Mouse (Mus musculus) liver, embryonic 11.5 days (tissue): ENCODE measurements around the gene Hdx. TPM values are rescaled to one million over a fixed set of nuclear protein-coding genes. Genes with fewer than 3 reads are reported as not detected.

Experiments used
- ATAC-seq: fragments of 200-750 bp; cut with Nextera tagmentation; replicated peaks from 2 replicates; pipeline ENCODE4 v1.8.0; 2017; ENCODE audit warnings: moderate number of reproducible peaks, mild to moderate bottlenecking, moderate TSS enrichment, moderate library complexity; ENCODE audit not compliant: low FRiP score
- DNase-seq: peaks from one replicate; pipeline ENCODE4 v3.0.0-alpha.2; 2017; ENCODE audit warnings: low spot score
- H3K27ac ChIP-seq: fragments of 300-500 bp; sonication (generic); 2 replicates; pipeline ENCODE4 v1.5.1; 2014; ENCODE audit warnings: mild to moderate bottlenecking, low read depth, low read length, control low read depth
- H3K27me3 ChIP-seq: fragments of 300-500 bp; sonication (generic); replicated peaks from 2 replicates; pipeline ENCODE4 v1.6.1; 2014; ENCODE audit warnings: low read length, mixed read lengths; ENCODE audit not compliant: control insufficient read depth, insufficient read depth
- H3K36me3 ChIP-seq: fragments of 300-500 bp; sonication (generic); 2 replicates; pipeline ENCODE4 v1.6.1; 2014; ENCODE audit warnings: mild to moderate bottlenecking, low read length, moderate library complexity, mixed read lengths; ENCODE audit not compliant: control insufficient read depth, insufficient read depth
- H3K4me1 ChIP-seq: fragments of 300-500 bp; sonication (generic); replicated peaks from 2 replicates; pipeline ENCODE4 v1.6.1; 2014; ENCODE audit warnings: low read length, mixed read lengths; ENCODE audit not compliant: control insufficient read depth, insufficient read depth
- H3K4me2 ChIP-seq: fragments of 300-500 bp; sonication (generic); 2 replicates; pipeline ENCODE4 v1.6.1; 2014; ENCODE audit warnings: mild to moderate bottlenecking, control low read depth, moderate library complexity
- H3K4me3 ChIP-seq: fragments of 300-500 bp; sonication (generic); 2 replicates; pipeline ENCODE4 v1.5.1; 2014; ENCODE audit warnings: low read depth, low read length, control low read depth
- H3K9ac ChIP-seq: fragments of 300-500 bp; sonication (generic); 2 replicates; pipeline ENCODE4 v1.6.1; 2014; ENCODE audit warnings: low read depth, low read length, control low read depth
- H3K9me3 ChIP-seq: fragments of 300-500 bp; sonication (generic); 2 replicates; pipeline ENCODE4 v1.6.1; 2016; ENCODE audit warnings: low read length, inconsistent platforms, mixed read lengths; ENCODE audit not compliant: control insufficient read depth
- WGBS: fragments of 180-500 bp; shearing (Covaris S2); extraction: QIAGEN DNeasy Blood & Tissue Kit; methylation state at CpG from one replicate; pipeline ENCODE4 v1.1.7; 2014; 5-methylcytosine and 5-hydroxymethylcytosine counted together
- polyA plus RNA-seq: library from polyadenylated mRNA; unstranded; fragments of >200 nt; fragmentation: Nextera tagmentation; extraction: Ambion mirVana; gene quantifications from 2 replicates; pipeline ENCODE4 v1.2.1, GENCODE M21; 2014

Gene Hdx
- 0.47 and 0.49 TPM in 2 replicates for polyA plus RNA-seq

- H3K36me3 ChIP-seq, result no peaks in the 10 kb centered on the region
- peak within 1 kb of the TSS; percentile 37; the same call in 1 of the 2 replicates for H3K9ac ChIP-seq
- DNase-seq (peak; percentile 36), ATAC-seq (peak; percentile 66)
- H3K27me3 ChIP-seq, result no peaks in the 10 kb centered on the region
- H3K4me1 ChIP-seq, result no peaks in the 10 kb centered on the region
- no peaks in the 10 kb centered on the region for H3K9me3 ChIP-seq
- H3K27ac ChIP-seq, result no peak within 1 kb of the TSS
- WGBS, result 17% methylated on average over 26 of the region's 26 CpGs
- peak within 1 kb of the TSS; percentile 62 for H3K4me2 ChIP-seq
- H3K4me3 ChIP-seq, result peak within 1 kb of the TSS; percentile 42
Measured at GRCm38 (mm10) chrX:111696356-111697282, at the start of gene Hdx. Hdx (minus strand) TSS chrX:111697079.

- Histone ChIP-seq H3K27ac (no peak overlapping the region), H3K36me3 (no peaks in the 10 kb centered on the region), H3K27me3 (no peaks in the 10 kb centered on the region), H3K9me3 (no peaks in the 10 kb centered on the region), H3K4me1 (no peaks in the 10 kb centered on the region), H3K4me2 (no peak overlapping the region), H3K4me3 (no peak overlapping the region), H3K9ac (no peak overlapping the region)
- WGBS, result 50% methylated on average over 3 of the region's 3 CpGs
- ATAC-seq, result no peak
- DNase-seq, result no peak
Measured at GRCm38 (mm10) chrX:111685665-111686064, 11.2 kb downstream of the Hdx start.

DNA sequence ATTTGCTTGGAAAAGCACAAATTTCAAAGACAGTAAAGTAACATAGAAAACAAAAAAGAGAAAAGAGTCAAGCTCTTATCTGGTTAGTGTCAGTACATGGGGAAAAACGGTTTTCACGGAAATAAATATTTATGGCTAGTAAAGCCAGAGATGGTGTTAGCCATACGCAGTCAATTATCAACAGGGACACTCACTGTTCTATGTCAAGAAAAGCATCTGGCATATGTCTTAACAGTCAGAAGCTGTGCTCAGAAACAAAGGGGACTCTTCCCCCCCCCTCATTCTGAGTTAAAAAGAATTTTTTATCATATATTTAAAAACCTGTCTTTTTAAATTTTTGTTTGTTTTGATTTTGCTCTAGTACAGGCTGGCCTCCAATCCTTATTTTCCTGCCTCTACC is 25.2 kb downstream of the Hdx start:
- H3K36me3 ChIP-seq, result no peaks in the 10 kb centered on the region
- H3K4me1 ChIP-seq, result no peaks in the 10 kb centered on the region
- no peak overlapping the region for H3K4me3 ChIP-seq
- no peaks in the 10 kb centered on the region for H3K27me3 ChIP-seq
- no peak for DNase-seq
- no peak overlapping the region for H3K4me2 ChIP-seq
- no peaks in the 10 kb centered on the region for H3K9me3 ChIP-seq
- ATAC-seq, result no peak
- H3K27ac ChIP-seq, result no peak overlapping the region
- H3K9ac ChIP-seq, result no peak overlapping the region
- WGBS, result 70% methylated on average over 3 of the region's 3 CpGs

DNA sequence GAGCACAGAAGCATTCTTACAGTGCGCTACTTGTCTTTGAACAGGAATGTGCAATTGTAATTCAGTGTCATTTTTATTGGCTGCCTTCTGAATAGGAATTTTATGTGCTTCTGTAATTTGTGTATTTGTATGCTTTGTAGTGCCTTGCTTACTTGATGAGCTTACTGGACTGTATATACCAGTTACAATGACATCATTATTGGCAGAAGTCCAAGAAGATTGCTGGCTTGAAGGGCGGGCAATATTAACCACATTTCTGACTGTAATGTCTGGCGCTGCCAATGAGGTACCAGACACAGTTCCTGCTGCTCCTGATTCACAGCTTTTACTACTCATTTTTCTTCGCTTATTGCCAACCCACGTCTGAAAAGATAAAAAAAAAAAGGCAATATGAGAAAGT is 36.5 kb downstream of the Hdx start:
- Histone ChIP-seq H3K27me3 (no peaks in the 10 kb centered on the region), H3K4me2 (no peak overlapping the region), H3K9ac (no peak overlapping the region), H3K9me3 (no peaks in the 10 kb centered on the region), H3K36me3 (no peaks in the 10 kb centered on the region), H3K4me3 (no peak overlapping the region), H3K4me1 (no peaks in the 10 kb centered on the region), H3K27ac (no peak overlapping the region)
- DNase-seq, result no peak
- 75% methylated on average over 5 of the region's 5 CpGs for WGBS
- ATAC-seq, result no peak

- ATAC-seq (no peak), DNase-seq (no peak)
- H3K4me1 ChIP-seq, result no peaks in the 10 kb centered on the region
- H3K4me2 ChIP-seq, result no peak overlapping the region
- no peaks in the 10 kb centered on the region for H3K27me3 ChIP-seq
- 69% methylated on average over 3 of the region's 4 CpGs for WGBS
- no peaks in the 10 kb centered on the region for H3K9me3 ChIP-seq
- H3K9ac ChIP-seq, result no peak overlapping the region
- H3K4me3 ChIP-seq, result no peak overlapping the region
- H3K36me3 ChIP-seq, result no peaks in the 10 kb centered on the region
- no peak overlapping the region for H3K27ac ChIP-seq
Measured at GRCm38 (mm10) chrX:111658671-111659070, 38.2 kb downstream of the Hdx start.

- no peak overlapping the region for H3K4me2 ChIP-seq
- ATAC-seq (no peak), DNase-seq (no peak)
- 66% methylated on average over 4 of the region's 4 CpGs for WGBS
- H3K4me1 ChIP-seq, result no peaks in the 10 kb centered on the region
- H3K27ac ChIP-seq, result no peak overlapping the region
- no peak overlapping the region for H3K9ac ChIP-seq
- H3K36me3 ChIP-seq, result no peaks in the 10 kb centered on the region
- H3K4me3 ChIP-seq, result no peak overlapping the region
- no peaks in the 10 kb centered on the region for H3K9me3 ChIP-seq
- no peaks in the 10 kb centered on the region for H3K27me3 ChIP-seq
Measured at GRCm38 (mm10) chrX:111644945-111645344, 51.9 kb downstream of the Hdx start.

DNA sequence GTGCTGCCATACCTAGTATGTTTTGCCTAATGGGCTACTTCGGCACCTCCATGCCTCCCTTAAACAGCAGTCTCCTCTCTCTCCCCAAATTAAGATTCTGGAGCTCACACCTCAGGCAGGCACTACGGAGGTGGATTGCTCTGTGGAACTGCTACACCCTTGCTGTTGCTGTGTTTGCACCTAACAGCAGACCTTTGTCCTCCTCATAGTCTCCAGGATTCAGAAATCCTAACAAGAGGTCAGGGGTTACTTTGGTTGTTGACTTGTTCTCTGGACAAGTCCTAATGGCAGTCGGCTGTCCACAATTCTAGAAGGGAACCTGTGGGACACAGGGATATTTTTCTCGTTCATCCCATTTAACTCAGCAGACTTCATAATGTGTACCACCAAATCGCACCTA is 56.3 kb downstream of the Hdx start:
- DNase-seq (no peak), ATAC-seq (no peak)
- Histone ChIP-seq H3K4me1 (no peaks in the 10 kb centered on the region), H3K4me2 (no peak overlapping the region), H3K27ac (no peak overlapping the region), H3K4me3 (no peak overlapping the region), H3K27me3 (no peaks in the 10 kb centered on the region), H3K9me3 (no peaks in the 10 kb centered on the region), H3K36me3 (no peaks in the 10 kb centered on the region), H3K9ac (no peak overlapping the region)
- WGBS, result 70% methylated on average over 5 of the region's 5 CpGs

DNA sequence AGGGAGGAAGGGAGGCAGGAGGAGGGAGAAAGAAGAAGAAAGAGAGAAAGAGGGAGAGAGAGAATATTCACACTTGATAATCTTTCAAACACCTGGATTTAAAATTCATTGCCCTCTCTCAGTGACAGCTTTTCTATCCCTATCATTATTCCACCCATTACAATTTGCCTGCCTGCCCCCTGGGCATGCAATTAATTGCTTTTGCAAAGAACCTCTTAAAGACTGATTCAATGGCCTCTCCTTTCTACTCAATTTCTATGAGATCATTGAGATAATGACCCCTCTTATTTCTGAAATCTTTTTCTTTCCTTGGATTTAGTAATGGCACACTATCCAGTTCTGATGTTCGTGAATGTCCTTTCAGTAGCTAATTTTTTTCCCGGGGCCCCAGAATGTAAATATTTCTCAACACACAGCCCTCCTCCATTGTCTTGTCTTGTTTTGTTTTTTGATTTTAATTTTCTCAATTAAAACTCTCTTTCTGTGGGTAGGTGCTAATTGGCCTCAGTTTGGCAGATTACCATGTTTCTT is 99.2 kb downstream of the Hdx start:
- DNase-seq (no peak), ATAC-seq (no peak)
- H3K9me3 ChIP-seq, result no peaks in the 10 kb centered on the region
- no peaks in the 10 kb centered on the region for H3K36me3 ChIP-seq
- no peaks in the 10 kb centered on the region for H3K27me3 ChIP-seq
- 80% methylated on average over 2 of the region's 2 CpGs for WGBS
- no peak overlapping the region for H3K9ac ChIP-seq
- no peak overlapping the region for H3K4me3 ChIP-seq
- no peaks in the 10 kb centered on the region for H3K4me1 ChIP-seq
- H3K4me2 ChIP-seq, result no peak overlapping the region
- no peak overlapping the region for H3K27ac ChIP-seq

DNA sequence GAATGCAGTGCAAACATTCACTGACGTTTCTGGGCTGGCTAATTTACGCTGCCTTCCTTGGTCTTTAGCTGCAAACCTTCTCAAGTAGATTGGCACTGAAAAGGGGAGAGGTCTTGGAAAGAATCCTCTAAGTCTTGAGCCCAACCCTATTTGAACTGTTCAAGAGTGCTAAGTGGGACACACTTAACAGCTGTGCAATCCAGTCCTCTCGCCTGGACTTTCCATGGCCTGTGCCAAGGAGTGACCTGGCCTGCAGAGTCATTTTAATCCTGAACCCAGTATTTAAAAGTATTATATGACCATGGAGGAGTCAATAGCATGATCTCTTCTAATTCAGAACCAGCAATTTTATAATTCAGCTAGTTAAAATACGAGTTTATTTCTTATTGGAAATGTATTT is 109.3 kb downstream of the Hdx start:
- ATAC-seq (no peak), DNase-seq (no peak)
- no peak overlapping the region for H3K4me3 ChIP-seq
- H3K9ac ChIP-seq, result no peak overlapping the region
- no peaks in the 10 kb centered on the region for H3K36me3 ChIP-seq
- H3K9me3 ChIP-seq, result no peaks in the 10 kb centered on the region
- H3K4me1 ChIP-seq, result no peaks in the 10 kb centered on the region
- H3K27ac ChIP-seq, result no peak overlapping the region
- 74% methylated on average over 4 of the region's 4 CpGs for WGBS
- no peak overlapping the region for H3K4me2 ChIP-seq
- H3K27me3 ChIP-seq, result no peaks in the 10 kb centered on the region
